Comparison of ENCODE assay signal across 9 mouse cellular contexts in the genomic region with DNA sequence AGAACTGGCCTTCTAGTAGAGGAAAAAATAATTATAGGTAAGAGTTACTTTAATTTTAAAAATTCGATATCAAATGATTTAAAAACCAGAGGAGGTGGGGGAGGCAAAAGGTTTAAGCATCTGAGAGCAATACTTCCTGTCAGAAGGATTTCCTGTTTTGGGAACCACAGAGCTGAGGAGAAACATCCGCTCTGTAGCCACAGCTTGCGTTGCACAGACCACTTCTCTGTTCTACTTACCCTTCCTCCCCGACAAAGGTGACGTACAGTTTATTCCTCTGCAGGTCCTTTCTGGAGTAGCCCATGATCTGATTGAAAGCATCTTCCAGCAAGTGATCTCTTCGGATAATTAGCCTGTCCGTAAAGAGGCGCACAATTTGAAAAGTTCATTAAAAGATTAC.
A peak's percentile ranks its signal among the peaks of the same experiment; 100 is the strongest.
DNase-seq lines count a peak whose midpoint lies in the region; ATAC-seq lines count a peak whose summit lies in the region.
"Had no signal": no experiment of that assay in that cellular context is flagged by ENCODE, and none has a peak within 500 bp of the region (broad histone marks: within the 10 kb centered on the region; RNA-seq: fewer than 3 reads in every experiment).

No protein-coding gene starts in this region.

- peak; percentile 21 for DNase-seq in adrenal gland, adult 2 months
- DNase-seq in adrenal gland, adult 18-20 months (ENCODE audit: low spot score in 2 of 2) = no peak
- DNase-seq in natural killer cell, adult 2 months (ENCODE audit: low spot score in 2 of 2) = peak; percentile 77 to 87
- no peak for DNase-seq in cerebellum, postnatal 14 days
- DNase-seq in embryo, embryonic 11 days = no peak
- no peak for DNase-seq in urinary bladder, postnatal 36 days (ENCODE audit: low spot score in 2 of 2)
- DNase-seq: cerebellum, postnatal 25 days had no signal

- ATAC-seq in CD4-positive, CD25-positive, alpha-beta regulatory T cell, adult 4 months = peak; percentile 95
- peak; percentile 96 for ATAC-seq in inflammation-experienced regulatory T-cells, adult 6 months

Comparison
In these comparisons a context has a peak if more than half of its experiments do, and no peak if none do; other contexts are left out.
1. DNase-seq: peak in adrenal gland, adult 2 months (single experiment) and natural killer cell, adult 2 months (2 of 2); none in adrenal gland, adult 18-20 months (0 of 2), cerebellum, postnatal 14 days (0 of 2), embryo, embryonic 11 days (single experiment) and urinary bladder, postnatal 36 days (0 of 2).